Mouse (Mus musculus) embryonic fibroblast, embryonic 13.5 days (primary cell): ENCODE results near the gene Tmem254c. TPM values are rescaled to one million over a fixed set of nuclear protein-coding genes. Genes with fewer than 3 reads are reported as not detected.
"Not testable (repeated sequence)": the region's sequence is repeated elsewhere in the genome, so short reads cannot be mapped to it uniquely, and the experiment has no call there.

Source experiments
- H3K27ac ChIP-seq: 2 replicates; pipeline ENCODE4 v1.5.1; 2012; ENCODE audit warnings: low read length, control low read depth, inconsistent platforms; ENCODE audit not compliant: insufficient read depth
- H3K4me1 ChIP-seq: 2 replicates; pipeline ENCODE4 v1.6.1; 2011; ENCODE audit warnings: low read length; ENCODE audit not compliant: control insufficient read depth, insufficient read depth
- H3K4me3 ChIP-seq: 2 replicates; pipeline ENCODE4 v1.5.1; 2011; ENCODE audit warnings: mild to moderate bottlenecking, control low read depth, low read length; ENCODE audit not compliant: insufficient read depth
- polyA plus RNA-seq: library from polyadenylated mRNA; stranded (reverse); fragments of >200 nt; gene quantifications from 2 replicates; pipeline ENCODE4 v1.2.4, GENCODE M21; 2011; ENCODE audit warnings: low read depth; ENCODE audit not compliant: missing spikeins, insufficient read length

Tmem254c gene
- polyA plus RNA-seq, 1 experiment: 9.6 TPM

DNA sequence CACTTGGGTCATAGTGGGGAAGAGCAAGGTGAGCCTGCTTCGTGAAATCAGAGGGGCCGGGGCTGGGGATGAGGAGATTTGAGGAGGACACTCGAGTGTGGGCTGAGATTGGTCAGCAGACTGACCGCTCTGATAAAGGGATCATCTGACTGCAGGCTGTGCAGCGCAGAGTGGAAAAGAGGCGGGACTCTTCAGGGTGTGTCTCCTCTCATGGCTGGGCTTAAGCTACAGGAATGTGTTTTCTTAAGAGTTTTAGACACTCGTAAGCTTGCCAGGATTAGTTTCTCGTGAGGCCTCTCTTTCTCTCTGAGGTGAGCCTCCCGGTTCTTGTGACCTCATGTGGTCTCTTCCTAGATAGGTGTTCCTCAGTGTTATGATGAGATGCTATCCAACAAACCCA, 45.6 kb downstream of the Tmem254c start:
- not testable (repeated sequence) for H3K4me1 ChIP-seq, H3K4me3 ChIP-seq

DNA sequence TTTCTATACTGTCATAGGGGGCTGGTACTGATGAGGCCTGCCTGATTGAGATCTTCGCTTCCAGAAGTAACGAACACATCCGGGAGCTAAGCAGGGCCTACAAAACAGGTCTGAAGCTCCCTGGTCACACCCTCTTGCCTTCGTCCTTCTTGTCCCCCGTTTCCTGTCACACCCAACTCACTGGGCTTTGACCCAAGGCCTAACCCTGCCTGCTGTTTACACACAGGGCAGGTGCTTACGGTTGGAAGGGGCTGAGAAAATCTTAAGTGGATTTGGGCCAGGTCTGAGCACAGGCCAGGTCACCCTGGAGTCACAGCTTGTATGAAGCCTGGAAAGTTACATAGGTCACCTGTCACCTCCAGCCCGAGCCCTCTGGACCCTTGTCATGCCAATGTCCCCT, 50.7 kb downstream of the Tmem254c start:
- not testable (repeated sequence) for H3K27ac ChIP-seq, H3K4me1 ChIP-seq, H3K4me3 ChIP-seq

More for the DNA sequence above, 45.6 kb downstream of the Tmem254c start:
- not testable (repeated sequence) for H3K27ac ChIP-seq

Other genes with a start within 250 kb of the Tmem254c start
- gene Anxa11, start 225.2 kb downstream of the Tmem254c start, polyA plus RNA-seq: 29.5 and 31.7 TPM in 2 replicates
- gene Plac9a, start 164.3 kb downstream of the Tmem254c start, polyA plus RNA-seq: 1.9 and 4.5 TPM in 2 replicates
- 0.68 and 4.0 TPM in 2 replicates for gene Tmem254a, start 139.7 kb downstream of the Tmem254c start, polyA plus RNA-seq
- not detected in 2 replicates for gene Cphx1, start 129.1 kb downstream of the Tmem254c start, polyA plus RNA-seq
- 0.22 and 1.2 TPM in 2 replicates for gene Duxbl1, start 88.8 kb downstream of the Tmem254c start, polyA plus RNA-seq
- 0.93 and 0.99 TPM in 2 replicates for gene Gm9780, start 24.6 kb downstream of the Tmem254c start, polyA plus RNA-seq
- not detected in 2 replicates for gene Cphx2, start 14.2 kb upstream of the Tmem254c start, polyA plus RNA-seq
- gene Cphx3, start 14.9 kb upstream of the Tmem254c start, polyA plus RNA-seq: not detected in 2 replicates
- gene Duxbl2, start 51.0 kb upstream of the Tmem254c start, polyA plus RNA-seq: not detected in 2 replicates
- 12.0 and 12.2 TPM in 2 replicates for gene Plac9b, start 115.1 kb upstream of the Tmem254c start, polyA plus RNA-seq
- gene Tmem254b, start 139.7 kb upstream of the Tmem254c start, polyA plus RNA-seq: 16.4 and 21.7 TPM in 2 replicates
- gene Duxbl3, start 190.6 kb upstream of the Tmem254c start, polyA plus RNA-seq: 0.47 TPM in 1 of 2 replicates, not detected in the other